Mouse (Mus musculus) stomach, embryonic 15.5 days (tissue): ENCODE measurements around the gene Eftud2. TPM values are rescaled to one million over a fixed set of nuclear protein-coding genes. Genes with fewer than 3 reads are reported as not detected.

Experiments used
- ATAC-seq: fragments of 200-750 bp; cut with Nextera tagmentation; 2 replicates; pipeline ENCODE4 v1.8.0; 2017; ENCODE audit warnings: low read depth, moderate number of reproducible peaks, moderate TSS enrichment; ENCODE audit not compliant: insufficient read depth, low FRiP score
- H3K27ac ChIP-seq: fragments of 300-500 bp; sonication (generic); 2 replicates; pipeline ENCODE4 v1.5.1; 2015; ENCODE audit warnings: mild to moderate bottlenecking, inconsistent platforms
- H3K27me3 ChIP-seq: fragments of 300-500 bp; sonication (generic); replicated peaks from 2 replicates; pipeline ENCODE4 v1.6.1; 2015; ENCODE audit warnings: inconsistent platforms
- H3K36me3 ChIP-seq: fragments of 300-500 bp; sonication (generic); 2 replicates; pipeline ENCODE4 v1.6.1; 2015; ENCODE audit warnings: inconsistent platforms
- H3K4me1 ChIP-seq: fragments of 300-500 bp; sonication (generic); 2 replicates; pipeline ENCODE4 v1.6.1; 2015; ENCODE audit warnings: inconsistent platforms
- H3K4me2 ChIP-seq: fragments of 300-500 bp; sonication (generic); 2 replicates; pipeline ENCODE4 v1.6.1; 2015; ENCODE audit warnings: mild to moderate bottlenecking, inconsistent platforms
- H3K4me3 ChIP-seq: fragments of 300-500 bp; sonication (generic); replicated peaks from 2 replicates; pipeline ENCODE4 v1.5.1; 2015; ENCODE audit warnings: inconsistent platforms
- H3K9ac ChIP-seq: fragments of 300-500 bp; sonication (generic); 2 replicates; pipeline ENCODE4 v1.6.1; 2015; ENCODE audit warnings: inconsistent platforms
- H3K9me3 ChIP-seq: fragments of 300-500 bp; sonication (generic); 2 replicates; pipeline ENCODE4 v1.6.1; 2016; ENCODE audit warnings: inconsistent platforms
- WGBS: fragments of 180-500 bp; shearing (Covaris S2); methylation state at CpG from one replicate; pipeline ENCODE4 v1.1.7; 2015; 5-methylcytosine and 5-hydroxymethylcytosine counted together
- polyA plus RNA-seq: library from polyadenylated mRNA; unstranded; fragments of >200 nt; fragmentation: Nextera tagmentation; extraction: Ambion mirVana; gene quantifications from 2 replicates; pipeline ENCODE4 v1.2.1, GENCODE M21; 2015

Eftud2 gene
- polyA plus RNA-seq, 1 experiment from 2014 or later = 155 TPM

- H3K4me2 ChIP-seq = no peak overlapping the region
- no peak overlapping the region for H3K9ac ChIP-seq
- H3K4me3 ChIP-seq = no peak overlapping the region
- no peaks in the 10 kb centered on the region for H3K36me3 ChIP-seq
- H3K9me3 ChIP-seq = no peaks in the 10 kb centered on the region
- H3K27me3 ChIP-seq = peaks cover 6% of the 10 kb centered on the region
- 76% methylated on average over 9 of the region's 9 CpGs for WGBS
- H3K27ac ChIP-seq = no peak overlapping the region
- H3K4me1 ChIP-seq = peaks cover 5% of the 10 kb centered on the region; the same call in 1 of the 2 replicates
- ATAC-seq = no peak
Observed at GRCm38 (mm10) chr11:102898408-102898807, 17.6 kb upstream of the Eftud2 start.

DNA sequence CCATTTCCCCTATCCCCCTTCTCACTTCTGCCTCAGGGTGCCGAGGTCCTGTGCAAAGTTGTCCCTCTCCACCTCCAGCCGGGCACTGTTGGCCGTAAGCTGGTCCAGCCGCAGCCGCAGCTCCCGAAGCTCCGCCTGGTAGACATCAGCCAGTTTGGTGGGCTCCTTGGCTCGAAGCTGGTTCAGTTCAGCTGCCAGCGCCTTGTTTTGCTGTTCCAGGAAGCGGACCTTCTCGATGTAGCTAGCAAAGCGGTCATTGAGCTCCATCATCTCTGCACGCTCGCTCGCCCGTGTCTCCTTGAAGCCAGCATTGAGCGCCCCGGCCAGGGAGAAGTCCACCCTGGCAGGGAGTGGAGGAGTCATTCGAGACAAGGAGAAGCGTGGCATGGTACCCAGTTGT lies 15.9 kb upstream of the Eftud2 start:
- H3K4me1 ChIP-seq = peaks cover 10% of the 10 kb centered on the region; the same call in 1 of the 2 replicates
- H3K27me3 ChIP-seq = peaks cover 8% of the 10 kb centered on the region
- no peaks in the 10 kb centered on the region for H3K9me3 ChIP-seq
- no peak overlapping the region for H3K9ac ChIP-seq
- no peak overlapping the region for H3K4me3 ChIP-seq
- H3K27ac ChIP-seq = no peak overlapping the region
- no peak overlapping the region for H3K4me2 ChIP-seq
- no peaks in the 10 kb centered on the region for H3K36me3 ChIP-seq
- ATAC-seq = no peak
- 81% methylated on average over 20 of the region's 20 CpGs for WGBS

DNA sequence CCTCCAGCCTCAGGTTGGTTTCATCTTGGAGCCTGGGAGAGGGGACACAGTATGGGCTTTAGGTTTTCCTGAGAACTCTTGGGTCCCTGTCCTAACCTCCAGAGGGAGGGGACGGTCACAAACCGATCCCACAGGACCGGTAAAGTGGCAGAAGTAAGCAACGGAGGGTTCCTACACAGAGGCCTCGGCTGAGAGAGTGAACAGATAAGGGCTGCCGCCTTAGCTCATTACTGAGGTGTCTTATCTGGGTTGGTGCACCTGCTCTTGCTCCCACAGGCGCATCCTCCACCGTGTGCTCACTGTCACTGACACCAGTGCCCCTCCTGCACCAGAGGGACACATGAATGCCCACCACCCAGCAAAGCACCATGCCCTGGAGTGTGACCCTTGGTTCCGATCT lies 15.0 kb upstream of the Eftud2 start:
- Histone ChIP-seq H3K27ac (no peak overlapping the region), H3K4me2 (no peak overlapping the region), H3K4me1 (peaks cover 10% of the 10 kb centered on the region; the same call in 1 of the 2 replicates), H3K4me3 (no peak overlapping the region), H3K36me3 (no peaks in the 10 kb centered on the region), H3K9me3 (no peaks in the 10 kb centered on the region), H3K27me3 (peaks cover 9% of the 10 kb centered on the region), H3K9ac (no peak overlapping the region)
- WGBS = 52% methylated on average over 9 of the region's 9 CpGs
- ATAC-seq = peak; percentile 84; the same call in 1 of the 2 replicates

DNA sequence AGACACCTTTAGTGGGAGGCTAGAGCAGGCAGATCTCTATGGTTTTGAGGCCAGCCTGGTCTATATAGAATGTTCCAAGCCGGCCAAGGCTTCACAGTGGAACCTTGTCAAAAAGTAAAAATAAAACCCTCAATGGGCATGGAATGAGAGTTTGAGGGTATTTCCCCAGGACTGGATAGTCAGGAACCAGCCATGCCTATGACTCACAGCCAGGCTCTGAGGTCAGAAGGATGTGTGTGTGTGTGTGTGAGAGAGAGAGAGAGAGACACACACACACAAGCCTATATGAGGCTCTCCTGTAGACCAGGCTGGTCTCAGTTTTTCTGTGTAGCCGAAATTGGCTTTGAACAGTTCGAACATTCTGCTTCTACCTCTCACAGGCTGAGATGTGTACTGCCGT lies 13.9 kb upstream of the Eftud2 start:
- ATAC-seq = no peak
- Histone ChIP-seq H3K27me3 (peaks cover 10% of the 10 kb centered on the region), H3K4me1 (peaks cover 10% of the 10 kb centered on the region; the same call in 1 of the 2 replicates), H3K36me3 (no peaks in the 10 kb centered on the region), H3K9ac (no peak overlapping the region), H3K9me3 (no peaks in the 10 kb centered on the region), H3K27ac (no peak overlapping the region), H3K4me3 (no peak overlapping the region), H3K4me2 (no peak overlapping the region)
- WGBS = 84% methylated on average over 4 of the region's 4 CpGs

DNA sequence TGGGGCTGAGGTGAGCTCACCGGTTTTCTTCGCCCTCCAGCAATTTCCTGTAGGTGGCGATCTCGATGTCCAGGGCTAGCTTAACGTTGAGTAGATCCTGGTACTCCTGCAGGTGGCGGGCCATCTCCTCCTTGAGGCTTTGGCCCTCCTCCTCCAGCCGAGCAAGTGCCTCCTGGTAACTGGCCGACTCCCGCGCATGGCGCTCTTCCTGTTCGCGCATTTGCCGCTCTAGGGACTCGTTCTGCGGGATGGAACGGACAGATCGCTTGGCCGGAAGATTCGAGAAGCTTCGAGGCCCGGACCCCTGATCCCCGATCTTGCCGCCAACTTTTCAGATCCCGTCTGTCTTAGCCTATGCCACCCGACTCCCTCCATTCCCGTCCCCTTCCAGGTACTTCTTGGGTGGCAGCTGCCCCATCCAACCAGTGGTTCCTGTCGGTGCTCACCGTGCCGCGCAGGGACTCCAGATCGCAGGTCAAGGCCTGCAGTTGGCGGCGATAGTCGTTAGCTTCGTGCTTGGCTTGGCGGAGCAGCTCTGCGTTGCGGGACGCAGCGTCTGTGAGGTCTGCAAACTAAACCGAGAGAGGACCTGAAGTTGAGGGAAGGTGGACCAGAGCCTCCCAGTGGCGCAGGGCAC lies 12.3 kb upstream of the Eftud2 start:
- H3K4me3 ChIP-seq = peak overlapping the region; percentile 45
- 3% methylated on average over 43 of the region's 43 CpGs for WGBS
- H3K27me3 ChIP-seq = peaks cover 16% of the 10 kb centered on the region

GRCm38 (mm10) chr11:102890096-102890495 lies 9.3 kb upstream of the Eftud2 start:
- Histone ChIP-seq H3K4me1 (peaks cover 8% of the 10 kb centered on the region; the same call in 1 of the 2 replicates), H3K27me3 (peaks cover 12% of the 10 kb centered on the region; the same call in 1 of the 2 replicates), H3K36me3 (no peaks in the 10 kb centered on the region), H3K9me3 (no peaks in the 10 kb centered on the region), H3K27ac (no peak overlapping the region), H3K4me2 (no peak overlapping the region), H3K4me3 (no peak overlapping the region), H3K9ac (no peak overlapping the region)
- 74% methylated on average over 5 of the region's 5 CpGs for WGBS
- no peak for ATAC-seq

More for the DNA sequence above, 12.3 kb upstream of the Eftud2 start:
- Histone ChIP-seq H3K4me2 (peak overlapping the region; percentile 83), H3K9ac (peak overlapping the region; percentile 37), H3K27ac (no peak overlapping the region), H3K36me3 (no peaks in the 10 kb centered on the region), H3K9me3 (no peaks in the 10 kb centered on the region), H3K4me1 (peaks cover 10% of the 10 kb centered on the region; the same call in 1 of the 2 replicates)
- peak; percentile 81 for ATAC-seq

GRCm38 (mm10) chr11:102888135-102888534 lies 7.3 kb upstream of the Eftud2 start:
- whole genome bisulfite sequencing = 67% methylated on average over 3 of the region's 3 CpGs
- H3K4me1 ChIP-seq = peaks cover 2% of the 10 kb centered on the region; the same call in 1 of the 2 replicates
- H3K9ac ChIP-seq = no peak overlapping the region
- H3K4me2 ChIP-seq = no peak overlapping the region
- no peak for ATAC-seq
- no peak overlapping the region for H3K4me3 ChIP-seq
- no peaks in the 10 kb centered on the region for H3K9me3 ChIP-seq
- H3K27ac ChIP-seq = no peak overlapping the region
- peaks cover 12% of the 10 kb centered on the region; the same call in 1 of the 2 replicates for H3K27me3 ChIP-seq
- H3K36me3 ChIP-seq = no peaks in the 10 kb centered on the region

- Histone ChIP-seq H3K9ac (no peak overlapping the region), H3K36me3 (no peaks in the 10 kb centered on the region), H3K4me1 (no peaks in the 10 kb centered on the region), H3K9me3 (no peaks in the 10 kb centered on the region), H3K27ac (no peak overlapping the region), H3K4me3 (no peak overlapping the region), H3K4me2 (no peak overlapping the region), H3K27me3 (peaks cover 12% of the 10 kb centered on the region; the same call in 1 of the 2 replicates)
- 76% methylated on average over 5 of the region's 5 CpGs for WGBS
- no peak for ATAC-seq
Observed at GRCm38 (mm10) chr11:102887433-102887832, 6.6 kb upstream of the Eftud2 start.

DNA sequence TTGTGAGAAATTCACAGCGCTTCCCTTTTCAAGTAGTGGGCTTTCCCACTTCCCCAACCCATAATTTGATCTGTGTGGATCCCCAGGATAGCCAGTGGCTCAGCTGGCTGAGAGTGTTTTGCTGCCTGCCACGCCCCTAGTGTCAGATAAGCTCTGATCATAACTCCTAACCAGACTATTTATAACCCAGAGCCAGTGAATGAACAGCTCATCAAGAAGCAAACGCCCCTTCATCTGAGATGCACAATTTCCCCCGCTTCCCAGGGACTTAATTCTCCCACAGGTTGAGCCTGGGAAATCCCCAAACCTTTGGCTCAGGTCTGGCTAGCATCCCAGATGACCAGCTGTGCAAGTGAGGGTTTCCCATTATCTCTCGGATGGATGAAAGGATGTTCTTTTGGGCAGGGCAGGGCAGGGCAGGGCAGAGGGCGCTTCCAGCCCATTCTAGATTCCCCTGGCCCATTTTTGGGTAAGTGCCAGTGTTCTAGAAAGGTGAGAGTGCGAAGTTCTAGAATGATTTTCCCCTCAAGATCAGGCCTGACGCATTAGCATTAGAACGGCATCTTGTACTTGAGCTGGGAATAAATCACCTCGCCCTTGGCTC lies 3.9 kb upstream of the Eftud2 start, which contains the start of gene Fam187a:
Gene Fam187a, plus strand, starts transcription at position 554 of the 604 bp plus-strand sequence.
- H3K9me3 ChIP-seq = no peaks in the 10 kb centered on the region
- H3K4me1 ChIP-seq = 0 out of 2 replicates have a peak, but pooled peaks cover 11% of the 10 kb centered on the region
- H3K27ac ChIP-seq = no peak within 1 kb of the TSS
- H3K9ac ChIP-seq = no peak within 1 kb of the TSS
- WGBS = 53% methylated on average over 10 of the region's 10 CpGs
- ATAC-seq = no peak
- H3K27me3 ChIP-seq = peaks cover 8% of the 10 kb centered on the region; the same call in 1 of the 2 replicates
- no peaks in the 10 kb centered on the region for H3K36me3 ChIP-seq
- H3K4me3 ChIP-seq = no peak within 1 kb of the TSS
- no peak within 1 kb of the TSS for H3K4me2 ChIP-seq

DNA sequence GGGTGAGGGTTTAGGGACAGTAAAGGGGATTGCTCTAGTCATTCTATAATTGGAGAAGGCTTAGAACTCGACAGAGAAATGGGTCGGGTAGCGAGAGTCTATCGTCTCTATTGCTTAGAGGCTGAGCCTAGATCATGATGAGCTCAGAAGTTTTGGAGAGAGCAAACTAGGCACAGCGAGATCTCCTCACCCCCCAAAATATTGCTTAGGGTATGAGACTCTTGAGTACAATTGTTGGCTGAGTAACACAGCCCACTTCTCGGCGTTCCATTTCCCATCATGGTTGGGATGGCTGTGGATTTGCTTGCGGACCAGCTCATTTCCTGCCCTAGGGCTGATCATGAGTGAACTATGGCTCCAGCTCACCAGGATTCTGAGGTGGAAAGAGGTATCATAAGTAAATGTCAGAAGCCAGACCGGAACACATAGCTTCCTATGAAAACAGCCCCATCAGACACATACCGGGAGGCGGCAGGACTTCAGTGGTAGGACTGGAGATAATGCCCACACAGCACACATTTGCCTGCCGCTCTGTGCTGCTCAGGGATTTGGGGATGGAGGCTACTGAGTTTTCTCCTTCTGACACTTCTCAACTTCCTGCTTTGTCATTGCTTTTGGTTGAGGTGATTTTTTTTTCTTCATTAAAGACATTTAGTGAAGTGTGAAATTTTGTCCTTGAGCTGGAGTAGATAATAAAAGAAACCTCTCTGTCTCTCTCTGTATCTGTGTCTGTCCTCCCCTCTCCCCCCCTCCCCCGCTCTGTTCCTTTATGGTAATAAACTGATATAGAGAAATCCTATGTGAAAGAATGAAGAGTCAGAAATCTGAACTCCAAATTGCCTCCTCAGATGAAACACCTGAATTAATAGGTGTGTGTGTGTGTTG lies 771 bp upstream of the Eftud2 start:
- Histone ChIP-seq H3K9me3 (no peaks in the 10 kb centered on the region), H3K4me2 (peak overlapping the region; percentile 79), H3K36me3 (peaks cover 1% of the 10 kb centered on the region; the same call in 1 of the 2 replicates), H3K9ac (peak overlapping the region; percentile 80; the same call in 1 of the 2 replicates), H3K4me3 (peak overlapping the region; percentile 81), H3K4me1 (0 out of 2 replicates have a peak, but pooled peaks cover 17% of the 10 kb centered on the region), H3K27me3 (0 out of 2 replicates have a peak, but pooled peaks cover 2% of the 10 kb centered on the region), H3K27ac (peak overlapping the region; percentile 89; the same call in 1 of the 2 replicates)
- no peak for ATAC-seq
- 16% methylated on average over 13 of the region's 13 CpGs for WGBS

DNA sequence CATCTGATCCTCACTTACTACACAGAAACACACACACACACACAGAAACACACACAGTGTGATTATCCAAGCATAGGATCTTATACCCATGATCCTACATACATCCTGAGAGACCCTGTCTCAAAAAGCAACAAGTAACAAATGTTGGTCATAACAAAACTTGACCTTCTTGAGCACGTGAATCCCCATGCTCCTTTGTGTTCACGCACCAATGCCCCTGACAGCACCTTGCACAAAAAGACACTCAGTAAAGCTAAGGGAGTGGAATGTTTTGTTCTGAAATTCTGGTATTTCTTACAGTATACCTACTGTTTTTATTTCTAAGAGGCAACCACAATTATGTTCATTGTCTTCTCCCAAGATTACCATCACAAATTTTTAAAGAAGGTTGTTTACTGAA lies 1.2 kb downstream of the Eftud2 start:
- Histone ChIP-seq H3K27ac (no peak overlapping the region), H3K9ac (no peak overlapping the region), H3K9me3 (no peaks in the 10 kb centered on the region), H3K4me2 (peak overlapping the region; percentile 79), H3K4me3 (no peak overlapping the region), H3K27me3 (no peaks in the 10 kb centered on the region), H3K36me3 (peaks cover 10% of the 10 kb centered on the region; the same call in 1 of the 2 replicates), H3K4me1 (0 out of 2 replicates have a peak, but pooled peaks cover 17% of the 10 kb centered on the region)
- 83% methylated on average over 2 of the region's 2 CpGs for WGBS
- no peak for ATAC-seq
